Mouse (Mus musculus): ENCODE measurements at regions not wholly inside any gene's neighbourhood (a gene's known extent, or its start where the extent isn't known, plus 50 kb on each side); places are given as distances from the start of the nearest gene placed in this dataset.
A peak's percentile ranks its signal among the peaks of the same experiment; 100 is the strongest.

DNA sequence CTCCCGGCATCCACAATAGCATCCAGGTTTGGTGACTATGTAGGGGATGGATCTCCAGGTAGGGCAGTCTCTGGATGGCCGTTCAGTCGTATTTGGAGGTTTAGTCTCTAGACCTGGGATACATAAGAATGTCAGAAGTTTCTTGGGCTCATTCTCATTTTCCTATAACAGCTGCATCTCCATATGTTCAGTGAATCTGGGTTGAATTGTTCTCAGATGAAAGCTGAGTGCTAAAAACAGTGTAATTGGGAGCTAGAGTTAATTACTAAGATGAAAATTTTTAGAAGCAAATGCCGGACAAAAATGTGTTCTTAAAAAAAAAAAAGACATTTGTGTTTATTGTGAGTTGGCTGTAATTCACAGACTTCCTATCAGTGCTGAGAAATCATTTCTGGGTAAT is 57.3 kb upstream of the Myo16 start:
- no peaks in the 10 kb centered on the region for H3K27me3 ChIP-seq
- H3K36me3 ChIP-seq, result no peaks in the 10 kb centered on the region
- no peaks in the 10 kb centered on the region for H3K9me3 ChIP-seq
- H3K27ac ChIP-seq (replicated peaks), result no peak overlapping the region; the same call in 1 of the 2 replicates
- no peak overlapping the region for H3K9ac ChIP-seq
- no peak overlapping the region for H3K4me3 ChIP-seq
- peaks cover 5% of the 10 kb centered on the region; the same call in 1 of the 2 replicates for H3K4me1 ChIP-seq (replicated peaks)
- ATAC-seq (ENCODE audit: low FRiP score, low read depth), result no peak
- H3K4me2 ChIP-seq, result no peak overlapping the region
- WGBS, result 82% methylated on average over 4 of the region's 4 CpGs

- no peaks in the 10 kb centered on the region for H3K9me3 ChIP-seq
- no peaks in the 10 kb centered on the region for H3K36me3 ChIP-seq
These were observed 56.7 kb upstream of the Myo16 start for GRCm38 (mm10) chr8:10096968-10097547.

More at GRCm38 (mm10) chr8:10096968-10097547, 56.7 kb upstream of the Myo16 start:
- peaks cover 5% of the 10 kb centered on the region; the same call in 1 of the 2 replicates for H3K4me1 ChIP-seq (replicated peaks)
- WGBS, result 46% methylated on average over 9 of the region's 9 CpGs
- no peak overlapping the region for H3K4me2 ChIP-seq
- H3K27me3 ChIP-seq, result no peaks in the 10 kb centered on the region
- H3K9ac ChIP-seq, result no peak overlapping the region
- 0 out of 2 replicates have a peak, but pooled peaks have one; percentile 19 for ATAC-seq (ENCODE audit: low FRiP score, low read depth)
- no peak overlapping the region for H3K4me3 ChIP-seq
- H3K27ac ChIP-seq (replicated peaks), result 0 out of 2 replicates have a peak overlapping the region, but pooled peaks have one; percentile 15

All from hindbrain, embryonic 15.5 days (tissue).